Mouse (Mus musculus) heart, adult 9 months (tissue): Measurements from ENCODE around the gene Ghrhr.

Source experiments
- DNase-seq, 2 experiments: peaks; one replicate each; pipeline ENCODE4 v3.0.0; 2022; ENCODE audit warnings: low spot score in 2 of 2

Gene Ghrhr

GRCm38 (mm10) chr6:55353711-55354445 is 22.2 kb upstream of the Ghrhr start:
- no peak for DNase-seq

- no peak for DNase-seq
These were observed 21.5 kb upstream of the Ghrhr start for GRCm38 (mm10) chr6:55354456-55355117.

GRCm38 (mm10) chr6:55355575-55355974 is 20.5 kb upstream of the Ghrhr start:
- DNase-seq: no peak

GRCm38 (mm10) chr6:55356017-55356703 is 19.9 kb upstream of the Ghrhr start:
- peak; percentile 58 to 85 for DNase-seq

- no peak for DNase-seq
These were observed 19.0 kb upstream of the Ghrhr start for GRCm38 (mm10) chr6:55356976-55357635.

- no peak for DNase-seq
These were observed 18.5 kb upstream of the Ghrhr start for GRCm38 (mm10) chr6:55357636-55358031.

- no peak for DNase-seq
These were observed 17.4 kb upstream of the Ghrhr start for GRCm38 (mm10) chr6:55358731-55359143.

- no peak for DNase-seq
These were observed 13.4 kb upstream of the Ghrhr start for GRCm38 (mm10) chr6:55362663-55363062.

GRCm38 (mm10) chr6:55367126-55367525 is 9.0 kb upstream of the Ghrhr start:
- no peak for DNase-seq

- DNase-seq: no peak
These were observed 5.3 kb upstream of the Ghrhr start for GRCm38 (mm10) chr6:55370831-55371230.

- DNase-seq: no peak
These were observed 416 bp downstream of the Ghrhr start for GRCm38 (mm10) chr6:55376511-55376910.

- DNase-seq: no peak
These were observed 1.4 kb downstream of the Ghrhr start for GRCm38 (mm10) chr6:55377461-55377860.

GRCm38 (mm10) chr6:55379641-55380335 is 3.7 kb downstream of the Ghrhr start:
- DNase-seq: no peak

GRCm38 (mm10) chr6:55381966-55382365 is 5.9 kb downstream of the Ghrhr start:
- DNase-seq: no peak

GRCm38 (mm10) chr6:55383897-55384296 is 7.8 kb downstream of the Ghrhr start:
- DNase-seq: peak; percentile 33 to 61

GRCm38 (mm10) chr6:55384356-55384951 is 8.4 kb downstream of the Ghrhr start:
- no peak for DNase-seq

- DNase-seq: no peak
These were observed 12.6 kb downstream of the Ghrhr start for GRCm38 (mm10) chr6:55388546-55389169.

GRCm38 (mm10) chr6:55389321-55389720 is 13.2 kb downstream of the Ghrhr start:
- no peak for DNase-seq

- no peak for DNase-seq
These were observed 15.7 kb downstream of the Ghrhr start for GRCm38 (mm10) chr6:55391814-55392213.

GRCm38 (mm10) chr6:55392453-55392852 is 16.4 kb downstream of the Ghrhr start:
- peak in 1 of 2 experiments; percentile 65 for DNase-seq

- no peak for DNase-seq
These were observed 18.8 kb downstream of the Ghrhr start for GRCm38 (mm10) chr6:55394854-55395253.
